Mouse (Mus musculus): ENCODE data around the gene Cacna1i.
A peak's percentile ranks its signal among the peaks of the same experiment; 100 is the strongest.

The Cacna1i gene

DNA sequence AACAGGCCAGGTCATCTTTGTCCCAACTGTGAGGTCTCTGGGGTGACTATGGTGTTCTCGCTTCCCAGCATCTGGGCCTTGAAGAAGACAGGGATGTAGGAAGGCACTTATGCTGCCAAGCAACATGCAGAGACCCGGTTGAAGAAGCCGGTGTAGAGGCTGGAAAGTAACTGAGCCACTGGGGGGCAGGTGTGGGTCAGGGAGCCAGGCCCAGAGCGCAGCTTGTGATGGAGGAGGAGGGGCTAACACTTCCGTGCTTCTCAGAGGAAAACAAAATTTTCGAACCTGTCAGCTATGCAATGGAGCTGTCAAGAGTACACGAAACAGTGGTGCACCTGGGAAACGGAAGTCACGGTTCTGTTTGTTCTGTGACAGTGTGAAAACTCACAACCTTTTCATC, 9.9 kb upstream of the Cacna1i start:
- DNase-seq, result no peak

DNA sequence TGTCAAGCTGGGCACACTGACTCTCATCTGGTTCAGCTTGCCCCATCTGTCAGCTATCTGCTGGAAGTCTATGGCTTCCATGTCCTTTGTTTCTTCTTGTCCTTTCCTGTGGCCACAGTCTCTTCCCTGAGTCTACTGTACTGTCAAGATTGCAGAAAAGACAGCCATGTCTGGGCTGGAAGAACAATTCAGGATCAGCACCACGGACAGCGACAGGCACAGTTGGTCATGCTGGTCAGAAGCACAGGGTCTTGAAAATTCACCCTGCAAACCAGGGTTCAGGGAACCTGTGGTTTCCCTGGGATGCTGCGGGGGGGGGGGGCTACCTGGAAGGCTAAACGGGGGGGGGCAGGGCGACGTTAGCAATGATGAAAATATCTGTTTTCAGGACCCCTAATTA, 9.4 kb upstream of the Cacna1i start:
- peak; percentile 91 for DNase-seq

DNA sequence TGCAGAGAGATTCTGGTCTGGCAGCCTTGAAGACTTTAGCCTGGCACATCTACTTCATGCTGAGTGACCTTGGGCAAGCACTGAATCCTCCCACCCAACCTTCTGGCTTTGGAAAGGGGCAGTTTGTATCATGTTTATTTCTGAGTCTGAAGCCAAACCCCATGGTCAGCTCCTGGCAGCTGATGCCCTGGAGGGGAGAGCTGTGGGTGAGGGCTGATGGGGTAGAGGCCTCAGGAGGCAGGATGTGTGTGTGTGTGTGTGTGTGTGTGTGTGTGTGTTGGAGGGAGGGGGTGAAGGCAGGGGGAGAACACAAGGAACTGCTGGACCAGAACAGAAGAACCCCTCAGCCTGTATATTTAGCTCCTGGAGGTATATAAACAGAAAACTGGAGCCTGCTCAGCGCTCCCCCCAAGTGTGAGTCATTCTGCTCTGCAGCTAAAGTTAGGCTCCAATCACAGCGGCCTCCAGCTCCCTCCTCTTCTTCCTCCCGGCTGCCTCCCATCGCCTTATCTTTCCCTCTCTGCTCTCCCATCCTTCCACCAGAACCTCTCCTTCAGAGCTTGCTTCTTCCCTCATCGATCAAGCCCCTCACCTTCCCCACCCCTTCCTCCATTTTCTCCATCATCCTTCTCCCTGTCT, 8.8 kb upstream of the Cacna1i start:
- no peak for DNase-seq

DNA sequence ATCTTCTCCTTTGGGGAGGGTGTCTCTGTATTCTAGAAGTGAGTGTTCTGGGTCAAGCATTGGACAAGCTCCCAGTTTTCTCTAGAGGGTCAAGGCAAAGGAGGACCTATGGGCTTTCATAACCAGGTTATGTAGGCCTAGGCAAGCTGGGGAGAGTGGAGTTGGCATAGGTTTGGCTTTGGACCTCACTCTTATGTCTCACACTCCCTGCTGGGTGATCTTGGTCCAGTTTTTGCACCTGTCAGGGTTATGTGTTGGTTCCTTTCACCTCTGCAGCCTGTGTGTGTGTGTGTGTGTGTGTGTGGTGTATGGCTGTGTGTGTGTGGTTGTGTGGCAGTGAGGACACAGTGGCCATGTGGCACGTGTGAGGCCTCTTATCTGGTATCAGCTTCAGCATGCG, 8.0 kb upstream of the Cacna1i start:
- DNase-seq, result no peak

DNA sequence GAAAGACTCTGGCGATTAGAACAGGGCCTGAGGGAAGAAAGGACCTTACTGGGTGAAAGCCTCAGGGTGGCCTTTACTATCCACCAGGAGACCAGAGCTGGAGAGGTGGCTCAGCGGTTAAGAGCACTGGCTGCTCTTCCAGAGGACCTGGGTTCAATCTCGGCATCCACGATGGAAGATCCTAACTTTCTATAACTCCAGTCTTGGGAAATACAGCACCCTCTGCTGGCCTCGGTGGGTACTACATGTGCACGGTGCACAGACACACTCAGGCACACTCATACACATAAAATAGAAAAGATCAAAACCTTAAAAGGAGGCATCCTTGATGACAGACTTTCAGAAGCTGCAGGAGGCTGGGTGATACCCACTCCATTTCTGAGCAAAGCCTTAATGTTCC, 6.4 kb upstream of the Cacna1i start:
- DNase-seq, result peak; percentile 47

DNA sequence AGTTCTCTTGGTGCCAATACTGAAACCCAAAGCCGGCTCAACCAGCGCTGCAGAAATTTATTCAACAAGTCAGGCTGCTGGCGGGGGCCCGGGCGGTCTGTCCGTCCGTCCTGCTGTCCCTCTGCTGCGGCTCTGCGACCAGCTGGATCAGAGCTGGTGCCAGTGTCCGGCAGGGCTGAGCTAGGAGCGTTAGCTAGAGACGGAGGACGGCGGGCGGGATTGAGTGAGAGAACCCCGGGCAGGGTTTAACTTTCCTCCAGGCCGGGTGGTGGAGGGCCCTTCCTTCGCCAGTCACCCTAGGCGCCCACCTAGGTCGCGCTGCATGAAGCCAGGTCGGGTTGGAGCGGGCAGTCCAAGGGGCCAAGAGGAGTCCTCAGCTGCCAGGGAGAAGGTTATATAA, 998 bp downstream of the Cacna1i start:
- no peak for DNase-seq

DNA sequence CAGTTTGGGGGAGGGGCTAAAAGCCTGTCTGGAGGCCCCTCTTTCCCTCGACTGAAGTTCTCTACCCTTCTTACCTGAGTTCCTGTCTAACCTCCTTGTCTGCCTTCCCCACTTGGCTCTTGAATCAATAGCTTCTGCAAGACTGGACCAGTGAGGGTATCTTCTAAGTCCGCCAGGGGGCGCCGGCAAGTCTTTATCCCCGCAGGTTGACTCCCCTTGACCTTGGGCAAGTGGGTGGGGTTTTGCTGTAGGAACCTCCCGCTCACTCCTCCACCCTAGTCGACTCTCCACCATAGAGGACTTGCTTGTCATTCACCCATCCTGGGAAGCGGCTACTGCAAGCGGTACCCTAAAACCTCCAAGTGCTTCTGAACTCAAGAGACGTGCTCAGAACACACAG, 2.4 kb downstream of the Cacna1i start:
- DNase-seq, result peak; percentile 79

DNA sequence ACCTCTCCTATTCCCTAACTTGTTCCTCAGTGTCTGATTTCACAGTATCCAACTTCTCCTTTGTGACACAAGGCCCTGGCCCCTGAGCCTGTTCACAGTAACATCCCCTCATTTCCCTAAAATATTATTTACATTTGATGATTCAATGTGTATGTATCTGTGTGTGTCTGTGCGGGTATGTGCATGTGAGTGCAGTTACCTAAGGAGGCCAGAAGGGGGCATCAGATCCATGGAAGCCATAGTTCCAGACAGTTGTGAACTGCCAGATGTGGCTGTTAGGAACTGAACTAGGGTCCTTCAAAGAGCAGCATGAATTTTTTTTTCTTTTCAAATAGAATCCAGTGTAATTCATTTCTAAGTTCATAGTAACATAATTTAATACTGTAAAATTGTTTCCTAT, 10.1 kb downstream of the Cacna1i start:
- no peak for DNase-seq

DNA sequence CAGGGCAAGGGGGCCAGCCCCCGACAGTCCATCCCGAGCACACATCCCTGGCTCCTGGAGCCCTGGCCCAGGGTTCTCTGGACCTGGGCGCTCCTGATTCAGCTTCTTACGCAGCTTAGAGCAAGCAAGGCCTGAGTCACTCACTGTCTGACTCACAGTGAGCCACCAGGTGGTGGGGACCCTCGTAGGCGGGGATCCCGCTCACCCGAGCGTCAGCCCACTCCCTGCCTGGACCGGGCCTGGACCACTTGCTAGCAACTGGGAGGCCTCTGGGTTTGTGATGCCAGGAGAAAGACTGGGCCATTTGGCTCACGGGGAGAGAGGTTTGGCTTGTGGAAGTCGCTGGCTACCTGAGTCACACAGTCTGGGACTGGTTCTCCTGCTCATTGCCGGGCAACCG, 16.7 kb downstream of the Cacna1i start:
- DNase-seq, result no peak

DNA sequence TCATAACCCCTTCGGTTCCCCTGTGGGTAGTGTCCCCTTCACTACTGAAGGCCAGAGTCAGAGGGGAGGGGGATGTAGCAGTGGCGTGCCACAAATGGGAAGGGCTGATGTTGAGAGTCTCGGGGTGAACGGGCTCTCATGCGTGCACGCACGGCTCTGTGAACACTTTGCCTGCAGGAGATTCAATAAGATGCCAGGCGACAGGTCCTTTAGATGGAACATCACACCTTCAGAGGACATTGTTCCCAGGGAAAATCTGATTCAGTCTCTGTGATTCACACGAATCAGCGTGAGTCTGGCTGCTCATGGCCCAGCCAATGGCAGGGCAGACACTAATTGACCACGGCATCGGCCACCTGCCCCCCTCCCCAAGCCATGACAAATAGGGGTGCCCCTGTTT, 17.1 kb downstream of the Cacna1i start:
- no peak for DNase-seq

DNA sequence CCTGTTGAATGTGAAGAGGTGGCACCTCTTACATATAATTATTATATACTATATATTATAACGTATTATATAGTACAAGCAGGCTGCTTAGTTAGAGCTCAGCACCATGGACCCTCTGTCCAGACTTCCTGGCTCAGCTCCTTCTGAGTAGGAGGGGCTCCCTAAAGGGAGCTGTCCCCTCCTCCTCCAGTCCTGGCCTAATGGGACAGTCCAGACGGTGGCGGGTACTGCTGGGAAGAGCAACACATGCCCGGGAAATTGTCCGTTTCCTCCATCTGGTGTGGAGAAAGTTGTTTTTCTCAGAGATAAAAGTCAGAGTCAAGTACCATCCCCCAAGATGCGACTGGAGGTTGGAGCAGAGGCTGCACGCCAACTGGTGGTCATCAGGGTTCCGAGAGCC, 19.1 kb downstream of the Cacna1i start:
- no peak for DNase-seq

DNA sequence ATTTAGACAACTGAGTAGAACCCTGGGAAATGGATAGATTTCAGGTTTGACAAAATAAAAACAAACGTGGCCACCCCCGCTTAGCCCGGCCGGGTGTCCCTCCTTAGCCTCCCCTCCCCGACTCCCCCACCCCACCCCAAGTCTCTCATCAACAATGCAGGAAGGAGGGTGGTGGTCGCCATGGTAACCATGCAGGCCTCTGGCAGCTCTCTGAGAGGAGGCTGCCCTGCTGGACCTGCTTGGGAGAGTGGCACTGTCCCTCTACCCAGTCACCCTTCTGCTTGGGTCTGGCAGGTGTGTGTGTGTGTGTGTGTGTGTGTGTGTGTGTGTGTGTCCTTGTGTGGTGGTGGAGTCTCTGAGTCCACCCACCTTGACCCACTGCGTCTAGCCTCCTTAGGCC, 27.7 kb downstream of the Cacna1i start:
- no peak for DNase-seq

DNA sequence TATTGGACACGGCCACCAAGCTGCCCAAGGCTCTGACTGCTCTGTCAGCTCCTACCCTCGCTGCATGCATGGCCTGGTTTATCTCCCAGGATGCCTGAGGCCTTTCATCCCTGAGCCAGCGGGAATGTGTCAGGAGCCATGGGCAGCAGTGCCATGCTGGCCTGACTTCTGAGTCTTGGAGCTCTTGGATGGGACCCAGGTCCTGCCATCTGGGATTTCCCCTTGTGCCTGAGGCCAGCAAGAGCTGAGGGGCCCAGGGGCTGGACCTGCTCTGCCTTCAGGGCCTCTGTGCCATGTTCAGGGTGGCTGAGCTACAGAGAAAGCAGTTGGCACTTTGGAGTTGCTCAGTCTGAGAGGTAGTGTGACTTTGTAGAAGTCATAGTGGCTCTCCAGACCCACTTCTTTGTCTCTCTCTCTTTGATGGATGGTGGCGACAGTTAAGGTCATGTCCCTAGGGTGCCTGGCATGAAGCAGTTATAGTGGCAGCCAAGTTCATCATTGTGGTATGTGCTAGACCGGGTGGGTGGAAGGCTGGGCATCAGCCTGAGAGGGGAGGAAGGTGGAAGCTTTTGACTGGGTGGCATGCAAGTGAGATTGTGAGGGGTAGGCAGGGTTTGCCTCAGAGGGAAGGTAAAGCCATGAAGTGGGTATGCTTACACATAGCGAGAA, 30.1 kb downstream of the Cacna1i start:
- peak; percentile 14 for DNase-seq

DNA sequence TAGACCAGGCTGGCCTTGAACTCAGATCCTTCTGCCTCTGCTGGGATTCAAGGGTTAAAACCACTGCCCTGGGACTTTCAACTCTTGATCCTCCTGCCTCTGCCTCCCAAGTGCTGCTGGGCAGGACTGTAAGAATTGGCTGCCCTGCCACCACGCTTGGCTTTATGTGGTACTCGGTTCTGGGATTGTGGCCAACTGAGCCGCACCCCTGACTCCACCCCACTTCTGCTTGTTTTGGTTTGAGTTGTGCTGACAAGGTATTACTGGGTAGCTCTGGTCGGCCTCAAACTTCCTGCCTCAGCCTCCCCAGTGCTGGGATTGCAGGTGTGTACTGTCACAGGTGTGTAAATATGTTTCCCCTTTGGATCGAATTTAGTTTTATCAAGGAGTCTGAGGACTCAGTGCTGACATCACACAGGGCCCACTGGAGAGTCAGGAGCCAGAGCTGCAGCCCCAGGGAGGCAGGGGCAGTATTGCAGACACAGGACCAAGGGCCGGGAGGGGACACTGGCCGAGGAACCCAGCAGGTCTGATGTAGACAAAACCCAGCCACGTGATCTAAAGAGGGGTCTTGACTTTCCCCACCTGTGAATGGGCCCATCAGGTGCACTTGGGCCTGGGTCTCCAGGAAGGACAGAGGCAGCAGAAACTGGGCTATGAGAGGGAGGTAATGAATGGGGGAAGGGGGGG, 30.9 kb downstream of the Cacna1i start:
- DNase-seq, result no peak

DNA sequence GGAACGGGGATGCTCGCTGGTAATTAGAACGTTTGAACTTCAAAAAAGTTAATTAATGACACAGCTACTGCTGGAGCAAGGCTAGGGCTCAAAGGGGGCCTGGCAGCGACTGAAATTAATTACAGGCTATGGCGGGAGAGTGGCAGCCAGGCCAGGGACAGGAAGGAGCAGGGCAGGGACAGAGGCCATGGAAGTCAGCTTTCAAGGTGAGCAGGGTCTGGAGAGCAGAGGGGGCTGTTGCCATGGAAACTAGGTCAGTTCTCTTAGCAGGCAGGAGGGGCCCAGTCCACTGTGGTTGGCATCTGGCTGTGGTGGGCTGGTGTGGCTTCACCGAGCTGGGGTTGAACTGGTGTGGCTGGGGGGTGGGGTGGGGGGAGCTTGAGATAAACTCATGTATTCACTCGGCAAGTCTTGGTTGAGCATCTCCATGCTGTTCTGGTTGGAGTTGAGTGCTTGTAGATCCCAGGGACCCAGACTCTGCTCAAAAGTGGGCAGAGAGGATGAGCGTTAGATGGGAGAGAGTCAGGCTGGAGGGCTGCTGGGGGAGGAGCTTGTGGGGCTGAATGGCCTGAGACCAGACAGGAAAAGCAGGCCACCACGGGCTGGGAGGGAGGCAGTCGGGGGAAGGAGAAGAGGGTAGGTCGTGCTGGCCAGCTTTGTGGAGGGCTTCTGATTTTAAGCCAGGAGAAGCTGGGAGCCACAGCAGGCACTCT, 31.7 kb downstream of the Cacna1i start:
- no peak for DNase-seq

DNA sequence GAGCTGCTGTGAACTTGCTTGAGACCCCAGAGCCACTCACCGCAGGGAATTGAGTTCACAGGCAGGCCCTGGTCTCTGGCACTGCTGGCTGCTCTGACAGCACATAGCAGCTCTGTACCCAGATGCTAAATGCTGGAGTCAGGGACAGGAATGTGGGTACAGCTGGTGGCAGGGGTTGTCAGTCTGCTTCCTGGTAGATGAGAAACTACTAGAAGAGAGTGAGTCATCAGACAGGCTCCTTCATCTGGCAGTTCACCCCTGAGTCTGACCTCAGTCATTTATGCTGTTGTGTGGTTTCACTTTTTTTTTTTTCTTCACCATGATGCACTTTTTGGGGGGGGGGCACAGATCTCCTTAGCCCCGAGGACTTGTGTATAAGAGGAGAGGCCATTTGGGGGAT, 32.3 kb downstream of the Cacna1i start:
- DNase-seq, result no peak

DNA sequence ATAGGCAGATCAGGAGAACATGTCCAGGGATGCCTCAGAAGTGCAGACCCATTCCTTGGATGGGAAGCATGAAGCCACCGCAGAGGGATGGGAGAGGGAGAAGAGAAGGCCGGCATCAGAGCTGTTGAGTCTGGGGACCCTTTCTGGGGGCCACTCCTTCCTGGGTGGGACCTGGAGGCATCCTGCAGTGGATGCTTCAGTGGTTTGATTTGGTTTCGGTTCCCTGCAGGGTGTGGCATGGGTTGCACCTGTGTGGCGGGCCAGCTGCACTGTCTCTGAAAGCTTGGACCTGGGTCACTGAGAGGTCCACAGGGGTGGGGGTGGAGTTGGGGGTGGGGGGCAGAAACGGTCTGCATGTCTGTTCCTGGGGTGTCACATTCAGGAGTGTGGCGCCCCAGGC, 32.9 kb downstream of the Cacna1i start:
- no peak for DNase-seq

DNA sequence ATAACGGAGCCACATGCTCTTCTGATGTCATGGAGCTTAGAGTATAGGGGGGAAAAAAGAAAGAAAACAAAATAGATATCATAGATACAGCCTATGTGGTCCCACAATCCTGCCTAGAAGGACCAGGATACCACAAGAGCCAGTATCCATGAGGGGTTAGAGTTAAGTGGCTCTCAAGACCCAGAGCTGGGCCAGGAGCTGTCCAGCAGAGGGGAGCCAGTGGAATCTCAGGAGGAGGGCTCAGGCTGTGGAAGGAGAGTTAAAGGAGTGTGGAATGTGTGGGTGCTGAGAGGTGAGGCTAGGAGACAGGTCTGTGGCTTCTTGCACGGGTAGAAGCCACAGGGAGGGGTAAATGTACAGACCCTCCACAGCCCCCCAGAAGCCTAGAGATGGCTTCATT, 38.2 kb downstream of the Cacna1i start:
- peak; percentile 16 for DNase-seq

DNA sequence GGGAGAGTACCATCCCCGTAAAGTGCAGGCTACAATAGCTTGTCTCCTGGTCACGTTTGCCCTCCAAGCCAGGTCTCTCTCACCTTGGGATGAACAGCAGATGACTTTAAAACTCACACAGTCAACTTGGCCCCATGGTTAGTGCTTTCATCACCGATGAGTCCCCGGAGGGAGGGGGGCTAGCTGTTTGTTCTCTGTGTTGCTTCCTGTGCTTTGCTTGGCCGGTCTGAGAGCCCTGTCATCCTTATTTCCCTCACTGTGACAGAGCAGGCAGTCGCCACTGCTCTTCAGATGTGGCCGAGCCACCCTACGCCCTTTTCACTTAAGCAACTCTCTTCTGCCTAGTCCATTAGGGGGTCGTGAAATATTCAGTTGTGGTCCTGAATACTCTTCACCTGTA, 38.7 kb downstream of the Cacna1i start:
- DNase-seq, result no peak

DNA sequence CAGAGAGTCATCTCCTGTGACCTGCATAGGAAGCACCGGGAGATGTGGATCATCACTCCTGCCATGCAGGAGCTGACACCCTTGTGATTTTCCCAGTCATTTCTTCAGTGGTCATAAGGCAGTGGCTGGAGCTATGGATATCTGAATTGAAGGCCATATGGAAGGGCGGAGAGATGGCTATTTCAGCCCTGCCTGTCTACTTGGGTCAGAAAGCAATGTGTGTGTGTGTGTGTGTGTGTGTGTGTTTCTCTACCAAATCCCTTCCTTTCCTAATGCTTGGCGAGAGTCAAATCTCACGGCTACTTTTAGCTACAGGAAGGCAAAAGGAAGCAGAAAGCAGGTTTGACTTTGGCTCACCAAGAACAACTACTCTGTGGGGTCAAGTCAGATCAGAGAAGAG, 39.9 kb downstream of the Cacna1i start:
- DNase-seq, result no peak

DNA sequence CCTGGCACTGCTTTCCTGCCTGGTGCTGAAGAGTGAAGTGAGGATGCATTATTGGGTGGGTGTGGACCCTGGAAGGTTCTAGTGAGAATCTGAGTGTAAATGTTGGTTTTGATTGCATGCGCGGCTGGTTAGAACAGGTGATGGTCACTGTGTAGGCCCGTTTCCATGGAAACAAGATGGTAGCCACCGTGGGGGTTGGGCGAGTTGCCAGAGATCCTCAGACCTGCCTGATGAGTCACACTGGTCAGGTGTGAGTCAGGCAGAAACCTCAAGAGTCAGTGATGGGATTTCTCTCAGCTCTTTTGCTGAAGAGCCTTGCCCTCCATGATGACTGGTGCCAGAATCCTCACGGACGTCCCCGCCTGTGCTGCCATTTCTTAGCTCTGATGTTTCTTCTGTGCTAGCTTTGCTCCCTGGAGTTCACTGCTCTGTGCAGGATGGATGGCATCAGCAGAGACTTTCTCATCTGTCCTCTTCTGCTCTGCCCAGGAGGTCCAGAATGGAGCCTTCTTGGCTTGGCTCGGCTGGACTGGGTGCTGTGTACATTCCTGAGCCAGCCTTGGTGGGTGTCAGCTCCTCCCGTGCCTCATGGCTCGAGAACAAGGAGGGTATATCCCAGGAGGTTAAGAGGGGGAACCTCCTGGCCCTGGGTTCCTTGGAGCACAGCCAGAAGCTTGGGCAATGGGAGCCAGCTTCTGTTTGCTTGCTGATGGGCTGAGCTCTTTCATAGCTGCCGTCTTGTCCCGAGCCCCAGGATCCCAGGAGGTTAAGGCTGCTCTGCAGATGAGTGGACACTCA, 40.9 kb downstream of the Cacna1i start:
- no peak for DNase-seq

DNA sequence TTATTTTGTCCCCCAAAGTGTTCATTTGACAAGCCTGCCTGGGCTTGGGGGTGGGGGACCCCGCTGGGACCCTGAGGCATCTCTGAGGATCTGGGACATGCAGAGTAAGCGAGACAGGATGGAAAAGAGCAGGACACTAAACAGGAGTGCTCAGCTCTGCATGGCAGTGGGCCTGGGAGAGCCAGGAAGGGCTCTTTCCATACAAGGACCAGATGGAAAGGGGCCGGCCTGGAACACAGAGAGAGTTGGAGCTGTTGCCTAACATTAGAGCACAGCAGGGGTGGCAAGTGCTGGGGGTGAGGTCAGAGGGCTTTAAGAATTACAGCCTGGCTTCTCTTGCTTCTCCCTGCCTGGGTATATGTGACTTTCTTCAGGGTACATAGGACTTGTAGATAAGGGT, 43.2 kb downstream of the Cacna1i start:
- no peak for DNase-seq

DNA sequence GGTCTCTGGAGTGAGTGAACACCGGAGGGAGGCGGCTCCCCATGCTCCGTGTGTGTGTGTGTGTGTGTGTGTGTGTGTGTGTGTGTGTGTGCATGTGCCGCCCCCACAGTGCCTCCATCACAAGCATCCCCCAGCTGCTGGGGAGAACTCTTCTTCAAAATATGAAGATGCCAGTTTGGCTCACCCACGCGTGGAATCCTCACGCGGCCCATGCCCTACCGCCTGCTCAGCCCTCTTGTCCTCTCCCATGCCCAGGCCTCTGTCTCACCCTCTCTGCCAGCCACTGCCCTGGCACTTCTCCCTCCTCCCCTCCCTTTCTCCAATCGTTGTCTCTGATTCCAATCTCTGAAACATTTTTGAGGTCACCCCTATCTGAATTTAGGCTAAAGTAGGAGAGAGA, 47.7 kb downstream of the Cacna1i start:
- no peak for DNase-seq
